Mouse (Mus musculus): Measurements from ENCODE around the gene Nkd1.

- no peak for TF ChIP-seq POLR2A (IDR thresholded peaks at IDR 0.05; ENCODE audit: control insufficient read depth, extremely low read depth, insufficient read depth, low read length, poor library complexity)
- no peak for TF ChIP-seq CTCF (IDR thresholded peaks at IDR 0.05; ENCODE audit: borderline replicate concordance, control insufficient read depth, extremely low read depth, insufficient read depth, low read length, poor library complexity)
Observed at GRCm38 (mm10) chr8:88628001-88628774, 107.0 kb downstream of the Nkd1 start.
